Mouse (Mus musculus): ENCODE measurements around the gene Btnl6. TPM values are rescaled to one million over a fixed set of nuclear protein-coding genes. Genes with fewer than 3 reads are reported as not detected.

Btnl6 gene
- not detected in 2 replicates for polyA plus RNA-seq (2012; ENCODE audit: insufficient read depth, insufficient read length, low replicate concordance, missing spikeins)

DNA sequence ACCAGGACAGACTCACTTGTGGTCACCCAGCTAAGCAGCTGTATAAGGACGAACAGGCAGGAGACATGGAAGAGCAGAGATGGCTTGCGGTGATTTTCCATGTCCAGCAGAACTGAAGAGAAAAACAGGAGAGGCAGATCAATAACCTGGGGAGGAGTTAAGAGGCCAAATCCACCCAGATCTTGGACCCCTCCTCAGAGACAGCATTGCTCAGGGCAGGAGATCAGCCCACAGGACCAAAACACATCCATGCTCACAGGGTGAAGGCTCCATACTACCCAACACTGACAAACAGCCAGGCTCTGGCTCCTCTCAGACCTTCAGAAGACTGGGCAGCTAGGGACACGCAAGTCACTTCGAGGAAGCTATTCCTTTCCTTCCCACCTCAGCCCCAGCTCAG is at the start of gene Btnl6:
TSS of gene Btnl6 (minus strand) at position 101 of the 400 bp plus-strand sequence.
- TF ChIP-seq POLR2A (IDR thresholded peaks at IDR 0.05; ENCODE audit: insufficient read depth, low read depth, low read length) (no peak), CTCF (IDR thresholded peaks at IDR 0.05; ENCODE audit: insufficient read depth, low read depth, low read length) (no peak)

DNA sequence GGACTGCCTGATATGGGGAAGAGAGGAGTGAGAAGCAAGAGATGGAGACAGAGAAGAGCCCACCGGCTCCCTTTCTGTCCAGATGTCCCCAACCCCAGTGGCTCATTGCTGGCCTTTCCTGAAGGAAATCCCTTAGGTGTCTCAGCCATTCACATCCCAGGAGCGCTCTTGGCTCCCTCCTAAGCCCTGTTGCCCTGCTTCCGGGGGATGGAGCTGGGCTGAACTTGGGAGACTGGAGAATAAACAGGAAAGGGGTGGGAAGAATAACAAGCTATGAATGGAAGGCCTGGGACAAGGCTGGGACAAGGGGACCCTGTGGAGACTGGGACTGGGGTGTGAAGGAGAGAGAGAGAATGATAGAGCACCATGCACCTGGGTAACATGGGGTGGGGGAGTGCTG is 47.6 kb upstream of the Btnl6 start:
- Histone ChIP-seq H3K27ac (ENCODE audit: insufficient read depth, low read depth, low read length) (no peak overlapping the region), H3K4me1 (ENCODE audit: control insufficient read depth, insufficient read depth, low read length) (peaks cover 8% of the 10 kb centered on the region), H3K4me3 (ENCODE audit: insufficient read depth, low read depth, low read length) (no peak overlapping the region)
- 62% methylated on average over 3 of the region's 3 CpGs for WGBS
- no peak for TF ChIP-seq CTCF (IDR thresholded peaks at IDR 0.05; ENCODE audit: insufficient read depth, low read depth, low read length)
- no peak for TF ChIP-seq POLR2A (IDR thresholded peaks at IDR 0.05; ENCODE audit: insufficient read depth, low read depth, low read length)

More for the DNA sequence above, at the start of gene Btnl6:
- 96% methylated on average over 4 of the region's 4 CpGs for WGBS
- Histone ChIP-seq H3K4me3 (ENCODE audit: insufficient read depth, low read depth, low read length) (no peak within 1 kb of the TSS), H3K4me1 (ENCODE audit: control insufficient read depth, insufficient read depth, low read length) (no peaks in the 10 kb centered on the region), H3K27ac (ENCODE audit: insufficient read depth, low read depth, low read length) (no peak within 1 kb of the TSS)

DNA sequence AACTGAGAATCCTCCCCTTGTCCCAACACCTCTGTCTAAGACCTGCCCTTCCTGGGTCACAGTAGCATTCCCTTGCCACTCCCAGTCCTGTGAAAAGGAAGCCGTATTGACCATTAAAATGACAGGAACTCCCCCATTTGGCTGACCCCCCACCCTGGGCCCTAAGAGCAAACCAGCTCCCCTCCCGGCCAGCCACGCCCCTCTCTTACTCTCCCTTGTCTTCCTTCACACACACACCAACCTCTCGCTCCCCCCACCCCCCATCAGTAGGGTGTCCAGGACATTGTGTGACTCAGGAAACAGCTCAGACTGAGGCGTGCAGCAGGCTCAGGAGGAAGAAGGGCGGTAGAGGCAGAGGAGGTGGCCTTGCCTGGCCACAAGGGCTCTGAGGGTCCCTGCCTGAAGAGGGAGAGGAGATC is 46.9 kb upstream of the Btnl6 start, which contains the start of gene Notch4:
TSS of gene Notch4 (plus strand) at position 266 of the 419 bp plus-strand sequence.
- no peak within 1 kb of the TSS for H3K4me3 ChIP-seq (ENCODE audit: insufficient read depth, low read depth, low read length)
- H3K4me1 ChIP-seq (ENCODE audit: control insufficient read depth, insufficient read depth, low read length) = peaks cover 8% of the 10 kb centered on the region
- TF ChIP-seq POLR2A (IDR thresholded peaks at IDR 0.05; ENCODE audit: insufficient read depth, low read depth, low read length) (no peak), CTCF (IDR thresholded peaks at IDR 0.05; ENCODE audit: insufficient read depth, low read depth, low read length) (no peak)
- 36% methylated on average over 6 of the region's 6 CpGs for WGBS
- no peak within 1 kb of the TSS for H3K27ac ChIP-seq (ENCODE audit: insufficient read depth, low read depth, low read length)

DNA sequence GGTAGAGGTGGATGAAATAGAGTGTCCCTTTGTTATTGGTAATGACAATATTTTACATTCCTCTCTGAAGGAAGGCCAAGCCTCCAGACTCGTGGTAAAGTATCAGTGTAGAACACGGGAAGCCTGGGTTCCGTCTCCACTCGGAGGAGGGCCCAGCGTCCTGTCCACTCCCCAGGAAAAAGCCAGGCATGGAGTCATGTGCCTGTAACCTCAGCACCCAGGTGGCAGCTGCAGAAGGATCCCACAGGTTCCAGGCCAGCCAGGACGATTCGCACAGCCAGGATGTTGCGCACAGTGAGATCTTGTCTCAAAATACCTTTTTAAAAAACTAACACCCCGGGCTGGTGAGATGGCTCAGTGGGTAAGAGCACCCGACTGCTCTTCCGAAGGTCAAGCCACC is 46.2 kb upstream of the Btnl6 start:
- 86% methylated on average over 11 of the region's 11 CpGs for whole genome bisulfite sequencing
- no peak overlapping the region for H3K4me3 ChIP-seq (ENCODE audit: insufficient read depth, low read depth, low read length)
- no peak for TF ChIP-seq POLR2A (IDR thresholded peaks at IDR 0.05; ENCODE audit: insufficient read depth, low read depth, low read length)
- TF ChIP-seq CTCF (IDR thresholded peaks at IDR 0.05; ENCODE audit: insufficient read depth, low read depth, low read length) = no peak
- no peak overlapping the region for H3K27ac ChIP-seq (ENCODE audit: insufficient read depth, low read depth, low read length)
- peaks cover 8% of the 10 kb centered on the region for H3K4me1 ChIP-seq (ENCODE audit: control insufficient read depth, insufficient read depth, low read length)

DNA sequence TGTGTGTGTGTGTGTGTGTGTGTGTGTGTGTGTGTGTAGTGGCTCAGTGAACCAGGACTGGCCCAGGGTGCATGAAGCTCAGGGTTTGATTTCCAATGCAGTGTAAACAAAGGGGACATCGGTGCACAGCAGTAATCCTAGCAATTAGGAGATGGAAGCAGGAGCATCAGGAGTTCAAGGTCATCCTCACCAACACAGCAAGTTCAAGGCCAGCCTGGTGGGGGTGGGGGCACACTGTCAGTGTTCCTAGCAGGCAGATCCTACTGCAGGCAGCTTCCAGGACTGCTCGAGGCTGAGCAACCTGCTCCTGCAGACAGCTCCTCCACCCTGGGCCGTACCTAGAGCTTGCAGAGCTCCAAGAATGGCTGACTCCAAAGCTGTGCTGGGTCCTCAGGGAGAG is 45.4 kb upstream of the Btnl6 start:
- Histone ChIP-seq H3K27ac (ENCODE audit: insufficient read depth, low read depth, low read length) (no peak overlapping the region), H3K4me1 (ENCODE audit: control insufficient read depth, insufficient read depth, low read length) (peaks cover 8% of the 10 kb centered on the region), H3K4me3 (ENCODE audit: insufficient read depth, low read depth, low read length) (no peak overlapping the region)
- TF ChIP-seq POLR2A (IDR thresholded peaks at IDR 0.05; ENCODE audit: insufficient read depth, low read depth, low read length) (no peak), CTCF (IDR thresholded peaks at IDR 0.05; ENCODE audit: insufficient read depth, low read depth, low read length) (no peak)
- 73% methylated on average over 3 of the region's 3 CpGs for WGBS

DNA sequence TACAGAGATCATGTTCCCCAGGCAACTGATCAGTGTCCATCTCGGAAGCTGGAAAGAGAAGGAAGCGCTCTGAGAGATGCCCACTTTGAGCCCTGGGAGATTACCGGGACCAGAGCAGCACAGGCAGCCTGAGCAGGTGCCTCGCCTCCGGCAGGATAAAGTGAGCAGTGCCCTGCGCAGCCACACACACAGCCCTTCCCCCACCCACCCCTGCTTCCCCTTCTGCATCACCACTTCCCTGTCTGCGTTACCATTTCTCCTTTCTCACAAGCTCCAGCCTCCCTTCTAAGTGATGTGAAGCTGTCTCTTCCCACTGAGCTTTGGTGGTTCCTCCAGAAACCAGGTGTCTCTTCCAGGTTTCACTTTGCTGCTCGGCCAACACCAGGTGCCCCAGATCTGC is 44.0 kb upstream of the Btnl6 start:
- peaks cover 4% of the 10 kb centered on the region; the same call in 1 of the 2 replicates for H3K4me1 ChIP-seq (ENCODE audit: control insufficient read depth, insufficient read depth, low read length)
- TF ChIP-seq CTCF (IDR thresholded peaks at IDR 0.05; ENCODE audit: insufficient read depth, low read depth, low read length) (no peak), POLR2A (IDR thresholded peaks at IDR 0.05; ENCODE audit: insufficient read depth, low read depth, low read length) (no peak)
- WGBS = 45% methylated on average over 8 of the region's 8 CpGs
- H3K27ac ChIP-seq (ENCODE audit: insufficient read depth, low read depth, low read length) = no peak overlapping the region
- H3K4me3 ChIP-seq (ENCODE audit: insufficient read depth, low read depth, low read length) = no peak overlapping the region

DNA sequence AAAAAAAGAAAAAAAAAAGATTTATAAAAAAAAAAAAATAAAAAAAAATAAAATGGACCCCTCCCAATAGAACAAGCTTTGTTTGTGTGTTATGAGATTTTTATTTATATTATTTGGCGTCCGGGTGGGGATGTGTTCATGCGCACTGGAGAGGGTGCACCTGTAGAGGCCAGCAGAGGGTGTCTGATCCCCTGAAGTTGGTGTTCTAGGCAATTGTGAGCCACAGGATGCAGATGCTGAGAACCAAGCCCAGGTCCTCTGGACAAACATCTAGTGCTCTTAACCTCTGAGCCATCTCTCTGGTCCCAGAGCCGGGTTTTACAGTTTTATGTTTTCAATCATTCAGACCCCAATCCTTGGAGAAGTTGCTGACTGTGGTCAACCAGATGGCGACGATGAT is 43.3 kb upstream of the Btnl6 start:
- Histone ChIP-seq H3K4me3 (ENCODE audit: insufficient read depth, low read depth, low read length) (no peak overlapping the region), H3K27ac (ENCODE audit: insufficient read depth, low read depth, low read length) (no peak overlapping the region), H3K4me1 (ENCODE audit: control insufficient read depth, insufficient read depth, low read length) (peaks cover 4% of the 10 kb centered on the region; the same call in 1 of the 2 replicates)
- WGBS = 96% methylated on average over 6 of the region's 6 CpGs
- TF ChIP-seq POLR2A (IDR thresholded peaks at IDR 0.05; ENCODE audit: insufficient read depth, low read depth, low read length) = no peak
- TF ChIP-seq CTCF (IDR thresholded peaks at IDR 0.05; ENCODE audit: insufficient read depth, low read depth, low read length) = no peak

DNA sequence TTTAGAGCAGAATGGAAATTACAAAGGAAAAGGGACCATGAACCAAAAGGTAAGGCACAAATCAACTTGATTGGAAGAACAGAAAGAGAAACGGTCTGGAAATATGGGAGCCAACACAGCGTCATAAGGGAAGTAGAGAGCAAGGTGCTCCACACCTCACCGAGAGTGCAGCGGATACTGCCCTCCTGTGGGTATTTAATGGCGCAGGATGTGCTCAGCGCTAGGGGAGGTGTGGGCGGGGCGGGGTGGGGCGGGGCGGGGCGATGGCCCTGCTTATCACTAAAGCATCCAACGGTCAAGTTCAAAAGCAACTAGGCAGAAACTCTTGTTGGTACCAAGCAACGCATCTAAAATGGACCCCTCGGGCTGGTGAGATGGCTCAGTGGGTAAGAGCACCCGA is 42.7 kb upstream of the Btnl6 start:
- TF ChIP-seq CTCF (IDR thresholded peaks at IDR 0.05; ENCODE audit: insufficient read depth, low read depth, low read length) (no peak), POLR2A (IDR thresholded peaks at IDR 0.05; ENCODE audit: insufficient read depth, low read depth, low read length) (no peak)
- Histone ChIP-seq H3K27ac (ENCODE audit: insufficient read depth, low read depth, low read length) (no peak overlapping the region), H3K4me3 (ENCODE audit: insufficient read depth, low read depth, low read length) (no peak overlapping the region), H3K4me1 (ENCODE audit: control insufficient read depth, insufficient read depth, low read length) (peaks cover 4% of the 10 kb centered on the region; the same call in 1 of the 2 replicates)
- 36% methylated on average over 10 of the region's 15 CpGs for WGBS

DNA sequence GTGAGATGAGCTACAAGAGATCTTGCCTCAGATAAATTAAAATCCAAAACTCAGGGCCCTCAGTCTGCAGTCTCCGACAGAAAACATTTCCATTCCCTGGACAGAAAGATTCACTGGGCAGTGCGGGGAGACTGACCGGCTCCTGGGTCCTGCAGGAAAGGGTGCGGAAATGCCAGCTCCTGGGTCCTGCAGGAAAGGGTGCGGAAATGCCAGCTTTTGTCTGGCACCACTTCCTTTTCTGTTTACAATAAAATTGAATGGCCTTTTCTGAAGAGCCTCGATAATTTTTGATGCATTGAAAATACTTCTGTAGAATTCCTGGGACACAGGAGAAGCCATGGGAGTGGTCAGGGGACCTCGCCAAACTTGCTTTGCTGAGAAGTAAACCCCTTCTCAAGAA is 42.0 kb upstream of the Btnl6 start:
- WGBS = 82% methylated on average over 7 of the region's 7 CpGs
- no peak overlapping the region for H3K4me3 ChIP-seq (ENCODE audit: insufficient read depth, low read depth, low read length)
- TF ChIP-seq POLR2A (IDR thresholded peaks at IDR 0.05; ENCODE audit: insufficient read depth, low read depth, low read length) (no peak), CTCF (IDR thresholded peaks at IDR 0.05; ENCODE audit: insufficient read depth, low read depth, low read length) (no peak)
- H3K4me1 ChIP-seq (ENCODE audit: control insufficient read depth, insufficient read depth, low read length) = peaks cover under 1% of the 10 kb centered on the region; the same call in 1 of the 2 replicates
- no peak overlapping the region for H3K27ac ChIP-seq (ENCODE audit: insufficient read depth, low read depth, low read length)

DNA sequence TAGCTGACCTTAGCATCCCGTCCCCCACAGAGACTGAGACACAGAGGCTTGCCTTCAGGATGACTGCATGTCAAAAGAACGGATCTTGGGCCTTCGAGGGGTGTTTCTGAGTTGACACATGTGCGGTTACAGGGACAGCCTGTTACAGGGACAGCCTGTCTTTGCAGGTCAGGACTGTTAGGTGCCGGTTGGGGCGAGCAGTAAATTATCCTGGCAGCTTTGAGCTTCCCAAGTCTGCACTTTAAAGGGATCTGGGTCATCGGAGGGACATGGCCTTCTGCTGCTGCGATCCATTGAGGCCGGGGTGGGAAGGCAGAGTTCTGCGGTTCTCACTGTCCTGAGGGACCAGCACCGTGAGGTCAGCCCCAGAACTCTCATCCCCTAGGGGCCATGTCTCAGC is 40.3 kb upstream of the Btnl6 start:
- 81% methylated on average over 11 of the region's 11 CpGs for WGBS
- TF ChIP-seq POLR2A (IDR thresholded peaks at IDR 0.05; ENCODE audit: insufficient read depth, low read depth, low read length) (no peak), CTCF (IDR thresholded peaks at IDR 0.05; ENCODE audit: insufficient read depth, low read depth, low read length) (no peak)
- Histone ChIP-seq H3K4me3 (ENCODE audit: insufficient read depth, low read depth, low read length) (no peak overlapping the region), H3K4me1 (ENCODE audit: control insufficient read depth, insufficient read depth, low read length) (no peaks in the 10 kb centered on the region), H3K27ac (ENCODE audit: insufficient read depth, low read depth, low read length) (no peak overlapping the region)

Measured in olfactory bulb, adult 2 months (tissue).